7 mouse cellular contexts compared by ENCODE assay signal in genomic region chr5:36040398-36041235, GRCm38 (mm10).
DNase-seq lines count a peak whose midpoint lies in the region; ATAC-seq lines count a peak whose summit lies in the region.

No protein-coding gene starts in this region.

- no peak for ATAC-seq in liver, embryonic 12.5 days
- ATAC-seq in common myeloid progenitor, adult 5-6 weeks (replicated peaks; ENCODE audit: low read depth, poor library complexity, severe bottlenecking) = peak; percentile 50; the same call in 1 of the 2 replicates
- ATAC-seq in limb, embryonic 13.5 days (ENCODE audit: low FRiP score, low read depth) = peak; percentile 87
- ATAC-seq in megakaryocyte, adult 5-6 weeks (ENCODE audit: poor library complexity, severe bottlenecking) = no peak

- 61% methylated on average over 13 of the region's 13 CpGs for WGBS in liver, embryonic 12.5 days (ENCODE audit: insufficient replicate concordance)
- 70% methylated on average over 13 of the region's 13 CpGs for WGBS in heart, embryonic 10.5 days
- 46% methylated on average over 13 of the region's 13 CpGs for WGBS in limb, embryonic 13.5 days

- H3K27ac ChIP-seq in liver, embryonic 12.5 days = no peak overlapping the region
- H3K27ac ChIP-seq in heart, embryonic 10.5 days = peak overlapping the region; percentile 71; the same call in 1 of the 2 replicates
- H3K27ac ChIP-seq in limb, embryonic 13.5 days = peak overlapping the region; percentile 78

- DNase-seq in liver = peak; percentile 45
- no peak for DNase-seq in heart, embryonic 10.5 days (ENCODE audit: low spot score)
- peak; percentile 54 for DNase-seq in right cerebral cortex, postnatal 14 days

- H3K27me3 ChIP-seq in liver, embryonic 12.5 days (replicated peaks) = no peaks in the 10 kb centered on the region
- H3K27me3 ChIP-seq in heart, embryonic 10.5 days (ENCODE audit: insufficient read depth, poor library complexity, severe bottlenecking) = no peaks in the 10 kb centered on the region
- H3K27me3 ChIP-seq in limb, embryonic 13.5 days = no peaks in the 10 kb centered on the region

- H3K9ac ChIP-seq in liver, embryonic 12.5 days = no peak overlapping the region
- H3K9ac ChIP-seq in limb, embryonic 13.5 days = peak overlapping the region; percentile 46; the same call in 1 of the 2 replicates

- no peaks in the 10 kb centered on the region for H3K36me3 ChIP-seq in liver, embryonic 12.5 days
- H3K36me3 ChIP-seq in heart, embryonic 10.5 days = peaks cover 8% of the 10 kb centered on the region
- H3K36me3 ChIP-seq in limb, embryonic 13.5 days = peaks cover 23% of the 10 kb centered on the region

- no peaks in the 10 kb centered on the region for H3K9me3 ChIP-seq in liver, embryonic 12.5 days (replicated peaks)
- no peaks in the 10 kb centered on the region for H3K9me3 ChIP-seq in heart, embryonic 10.5 days
- no peaks in the 10 kb centered on the region for H3K9me3 ChIP-seq in limb, embryonic 13.5 days

- H3K4me1 ChIP-seq in liver, embryonic 12.5 days = peaks cover 8% of the 10 kb centered on the region
- peaks cover 30% of the 10 kb centered on the region for H3K4me1 ChIP-seq in heart, embryonic 10.5 days
- H3K4me1 ChIP-seq in limb, embryonic 13.5 days = peaks cover 25% of the 10 kb centered on the region

- H3K4me3 ChIP-seq in liver, embryonic 12.5 days = no peak overlapping the region
- no peak overlapping the region for H3K4me3 ChIP-seq in heart, embryonic 10.5 days
- H3K4me3 ChIP-seq in limb, embryonic 13.5 days = no peak overlapping the region

- no peak overlapping the region for H3K4me2 ChIP-seq in liver, embryonic 12.5 days
- H3K4me2 ChIP-seq in limb, embryonic 13.5 days (replicated peaks) = peak overlapping the region; percentile 34

Comparison
In these comparisons a context has a peak if more than half of its experiments do, and no peak if none do; other contexts are left out.
1. ATAC-seq: peak in common myeloid progenitor, adult 5-6 weeks (single experiment) and limb, embryonic 13.5 days (single experiment); none in liver, embryonic 12.5 days (single experiment) and megakaryocyte, adult 5-6 weeks (single experiment).